Mouse (Mus musculus): ENCODE data around the gene Scn7a. TPM values are rescaled to one million over a fixed set of nuclear protein-coding genes. Genes with fewer than 3 reads are reported as not detected.

The Scn7a gene
- polyA plus RNA-seq (2012; ENCODE audit: low replicate concordance): not detected in 2 replicates

GRCm38 (mm10) chr2:66784765-66785164, at the start of gene Scn7a:
Scn7a (minus strand) TSS chr2:66784914.

GRCm38 (mm10) chr2:66634580-66635359, 149.9 kb downstream of the Scn7a start, which contains the start of gene Scn9a:
Scn9a (minus strand) TSS chr2:66634962.

Other genes with a start within 250 kb of the Scn7a start
- gene Scn9a, start 150.0 kb downstream of the Scn7a start, polyA plus RNA-seq (2012; ENCODE audit: low replicate concordance): not detected in 2 replicates

Data from leukemia stem cell, adult 10-12 weeks (primary cell).